Mouse (Mus musculus) C2C12 (cell line): ENCODE data around the gene Srrm1.

Experiments used
- CTCF ChIP-seq: IDR thresholded peaks from one replicate; pipeline ENCODE4 v1.5.1; 2011; ENCODE audit not compliant: control insufficient read depth, insufficient read depth, insufficient read length
- MAX ChIP-seq: IDR thresholded peaks from one replicate; pipeline ENCODE4 v1.6.1; 2011; ENCODE audit warnings: mild to moderate bottlenecking, control low read depth
- MYOD1 ChIP-seq: IDR thresholded peaks from one replicate; pipeline ENCODE4 v1.6.1; 2011; ENCODE audit warnings: low read depth; ENCODE audit not compliant: control insufficient read depth, insufficient read length

GRCm38 (mm10) chr4:135293813-135294212, 59.3 kb downstream of the Srrm1 start:
- no peak for TF ChIP-seq CTCF
- TF ChIP-seq MAX = no peak
- no peak for TF ChIP-seq MYOD1
